Mouse (Mus musculus): Measurements from ENCODE around the gene Nt5c3.
"Not testable (repeated sequence)": the region's sequence is repeated elsewhere in the genome, so short reads cannot be mapped to it uniquely, and the experiment has no call there.

Nt5c3 gene

DNA sequence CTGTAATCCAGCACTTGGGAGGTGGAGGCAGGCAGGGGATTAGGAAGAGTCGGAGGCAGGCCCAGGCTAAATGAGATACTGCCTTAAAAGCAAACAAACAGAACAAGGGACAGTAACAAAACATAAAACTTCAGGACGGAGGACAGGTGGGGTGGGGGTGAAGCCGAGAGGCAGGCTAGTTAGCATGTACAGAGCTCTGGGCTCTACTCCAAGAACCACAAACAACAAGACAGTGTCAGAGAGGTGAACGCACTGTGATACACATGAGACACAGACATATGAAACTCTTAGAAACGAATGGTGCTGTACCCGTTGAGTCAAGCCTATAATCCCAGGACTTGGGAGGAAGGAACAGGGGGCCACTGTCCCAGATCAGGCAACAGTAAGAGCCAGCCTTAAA is 19.9 kb downstream of the Nt5c3 start:
- no peak for DNase-seq

DNA sequence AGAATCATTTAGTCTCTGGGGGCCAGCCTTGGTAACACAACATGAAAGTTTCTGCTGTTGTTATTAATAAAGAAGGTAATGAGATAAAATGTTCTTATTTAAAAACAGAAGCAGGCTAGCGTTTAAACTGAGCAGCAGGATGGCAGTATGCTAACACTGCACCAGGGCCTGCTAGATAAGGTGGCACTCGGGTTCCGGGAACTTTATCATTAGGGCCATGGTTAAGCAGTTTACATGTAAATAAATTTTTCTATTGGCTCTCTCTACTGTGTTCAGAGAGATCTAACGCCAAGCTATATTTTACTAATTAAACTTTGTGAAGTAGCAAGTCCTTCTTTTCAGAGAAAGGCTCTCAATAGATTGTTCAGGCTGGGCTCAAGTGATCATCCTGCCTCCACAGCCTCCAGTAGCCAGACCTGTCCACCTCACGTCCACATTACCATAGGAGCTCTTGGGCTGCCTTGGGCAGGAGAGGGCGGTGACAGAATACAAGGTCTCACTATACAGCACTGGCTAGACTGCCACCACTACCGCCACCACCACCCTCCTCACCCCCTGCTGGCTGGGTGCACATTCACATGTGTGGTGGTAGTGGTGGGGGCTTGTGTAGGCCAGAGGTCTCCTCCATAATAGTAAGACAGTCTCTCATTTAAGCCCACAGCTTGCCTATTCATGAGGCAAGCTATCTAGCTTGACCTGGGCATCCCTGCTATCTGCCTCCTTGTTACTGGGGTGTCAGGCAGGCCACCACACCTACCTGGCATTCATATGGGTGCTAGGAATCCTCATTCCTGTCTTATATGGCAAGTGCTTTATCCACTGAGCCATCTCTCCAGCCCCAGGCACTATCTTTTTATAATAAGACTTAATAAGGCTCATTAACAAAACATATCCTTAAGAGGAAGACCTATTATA is 20.9 kb downstream of the Nt5c3 start:
- no peak for DNase-seq

DNA sequence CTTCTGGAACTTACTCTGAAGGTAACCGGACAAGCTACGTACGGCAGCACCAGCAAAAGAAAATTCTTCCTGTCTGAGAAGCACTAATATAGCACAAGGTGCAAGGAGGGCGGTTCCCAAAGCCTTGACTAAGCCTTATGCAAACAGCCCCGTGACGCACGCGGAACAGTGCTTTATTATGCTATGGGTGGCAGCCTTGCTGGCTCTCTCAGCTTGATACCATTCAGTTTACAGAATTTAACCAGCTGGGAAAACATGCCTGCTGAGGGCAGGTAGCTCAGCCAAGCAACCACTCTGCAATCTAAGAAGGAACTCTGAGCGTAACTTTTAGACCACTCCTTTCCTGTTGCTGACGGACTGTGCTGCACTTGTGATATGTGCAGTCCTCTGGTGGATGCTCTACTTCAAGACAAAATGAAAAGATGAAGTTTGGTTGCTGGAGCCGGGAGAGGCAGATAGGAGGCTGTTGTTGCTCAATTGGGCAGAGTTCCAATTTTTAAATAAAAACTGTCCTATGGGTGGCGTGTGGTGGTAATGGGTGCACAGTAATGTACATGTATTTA is 21.8 kb downstream of the Nt5c3 start:
- DNase-seq, result no peak

DNA sequence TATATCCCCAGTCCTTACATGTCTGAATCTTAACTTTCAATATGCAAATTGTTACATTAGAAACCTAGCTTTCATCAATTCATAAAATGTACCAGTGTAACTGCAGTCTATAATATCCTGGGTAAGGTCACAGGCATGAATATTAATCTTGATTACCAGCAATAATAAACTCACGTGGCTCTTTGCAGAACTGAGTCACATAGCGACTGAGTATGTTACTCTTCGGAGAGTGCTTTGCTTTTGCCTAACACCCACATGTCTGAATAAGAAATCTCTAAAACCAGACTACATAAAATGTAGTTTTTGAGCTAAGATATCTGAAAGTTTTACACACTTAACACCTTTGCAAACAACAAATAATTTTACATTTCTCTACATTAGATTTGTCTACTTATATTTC is 22.4 kb downstream of the Nt5c3 start:
- no peak for DNase-seq

DNA sequence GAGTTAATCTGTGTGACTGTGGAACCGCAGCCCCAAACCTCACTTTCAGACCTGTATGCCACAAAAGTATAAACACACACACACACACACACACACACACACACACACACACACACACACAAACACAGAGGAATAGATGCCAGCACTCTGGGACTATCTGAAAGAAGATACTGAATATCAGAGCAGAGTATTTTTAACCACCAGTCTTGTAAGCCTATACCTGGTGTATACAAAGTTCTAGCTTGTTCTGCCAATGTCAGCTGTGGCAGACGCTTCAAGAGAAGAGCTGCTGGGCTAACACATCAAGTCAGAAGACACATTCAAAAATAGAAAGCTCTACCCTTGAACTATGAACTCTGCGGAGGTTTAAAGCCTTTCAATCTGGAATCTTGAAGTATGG is 24.1 kb downstream of the Nt5c3 start:
- DNase-seq, result no peak

DNA sequence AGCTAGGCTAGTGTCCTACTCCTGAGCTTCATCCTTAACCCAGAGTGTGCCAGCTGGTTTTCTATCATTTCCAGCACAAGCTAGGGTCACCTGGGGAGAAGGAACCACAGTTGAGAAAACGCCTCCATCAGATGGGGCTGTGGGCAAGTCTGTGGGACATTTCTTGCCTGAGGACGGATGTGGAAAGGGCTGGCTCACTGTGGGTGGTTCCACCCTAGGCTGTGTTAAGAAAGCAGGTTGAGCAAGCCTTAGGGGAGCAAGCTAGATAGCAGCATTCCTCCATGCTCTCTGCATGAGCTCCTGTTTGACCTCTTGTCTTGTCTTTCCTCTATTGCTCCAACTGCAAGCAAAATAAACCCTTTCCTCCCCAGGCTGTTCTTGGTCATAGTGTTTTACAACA is 33.0 kb downstream of the Nt5c3 start:
- DNase-seq, result no peak

DNA sequence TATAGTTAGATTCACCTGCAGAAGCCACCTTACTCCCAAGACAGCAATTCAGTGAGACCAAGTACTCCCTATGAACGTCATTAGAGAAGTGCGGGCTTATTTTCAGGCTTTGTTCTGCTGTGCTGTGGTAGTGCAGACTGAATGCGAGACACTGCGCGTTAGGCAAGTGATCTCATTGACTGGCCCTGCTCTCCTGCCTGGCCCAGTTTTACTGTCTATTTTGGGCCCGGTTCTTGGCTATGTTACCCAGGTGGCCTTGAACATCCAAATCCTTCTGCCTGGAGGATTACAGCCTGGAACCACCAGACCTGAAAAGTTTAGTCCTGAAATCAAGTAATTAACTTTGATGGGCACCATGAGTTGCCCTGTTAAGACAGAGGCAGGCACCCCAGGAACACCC is 35.2 kb downstream of the Nt5c3 start:
- no peak for DNase-seq

DNA sequence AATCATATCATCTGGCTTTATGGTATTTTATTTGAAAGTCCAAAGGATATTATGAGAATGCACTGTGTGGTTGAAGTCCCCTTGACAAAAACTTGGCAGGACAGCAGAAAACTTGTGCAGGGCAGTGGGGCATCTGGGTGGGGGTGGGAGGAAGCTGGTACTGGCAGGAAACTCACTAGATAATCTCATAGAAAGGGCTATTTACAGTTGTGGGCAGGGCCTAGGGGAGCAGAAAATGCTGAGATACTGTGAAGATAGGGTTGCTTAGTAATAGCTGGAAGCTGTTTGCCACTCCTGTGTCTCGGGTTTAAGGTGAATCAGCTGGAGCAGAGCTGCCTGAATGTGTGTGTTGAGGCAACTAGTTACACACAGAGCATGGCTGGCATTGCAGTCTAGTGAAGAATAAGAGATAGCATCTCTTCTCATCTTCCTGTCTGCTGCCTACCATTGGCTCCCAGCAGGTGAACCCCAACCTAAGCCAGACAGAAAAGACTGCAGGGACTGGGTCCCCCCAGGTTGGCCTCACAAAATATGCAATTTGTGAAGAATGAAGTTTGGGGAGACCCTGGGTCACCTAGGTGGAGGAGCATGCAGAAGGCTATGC is 44.3 kb downstream of the Nt5c3 start:
- DNase-seq, result no peak

DNA sequence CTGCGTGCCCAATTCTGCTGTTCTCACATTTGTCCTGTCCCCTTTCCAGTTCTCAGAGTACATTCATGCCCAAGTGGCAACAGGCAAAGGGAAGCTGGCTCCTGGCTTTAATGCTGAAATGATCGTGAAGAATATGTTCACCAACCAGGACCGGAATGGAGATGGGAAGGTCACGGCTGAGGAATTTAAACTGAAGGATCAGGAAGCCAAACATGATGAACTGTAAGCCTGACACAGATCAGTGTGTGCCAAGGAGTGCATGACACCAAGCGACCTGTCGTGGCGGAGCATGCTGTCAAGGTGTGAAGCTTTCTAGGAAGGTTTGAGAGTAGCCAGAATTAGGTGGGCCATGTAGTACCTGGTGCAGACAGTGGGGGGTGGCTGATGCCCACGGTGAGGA is 45.7 kb downstream of the Nt5c3 start:
- no peak for DNase-seq

DNA sequence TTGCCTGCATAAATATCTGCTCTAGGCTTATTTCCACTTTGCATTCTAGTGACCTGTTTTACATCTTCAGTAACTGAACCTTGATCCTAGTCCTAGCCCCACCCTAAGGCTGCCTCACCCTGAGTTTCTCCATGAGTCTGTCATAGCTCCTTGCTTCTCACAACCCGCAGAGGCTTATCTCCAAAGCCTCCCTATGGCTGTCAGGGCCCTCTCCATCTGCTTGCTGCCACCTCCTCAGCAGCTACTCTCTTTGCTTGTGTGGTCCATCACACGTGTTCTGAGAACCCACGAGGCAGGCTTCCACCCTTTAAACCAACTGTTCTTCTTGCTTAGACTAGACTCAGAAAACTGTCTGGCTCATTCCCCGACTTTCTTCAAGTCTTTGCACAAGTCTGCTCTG is 46.9 kb downstream of the Nt5c3 start:
- DNase-seq, result no peak

DNA sequence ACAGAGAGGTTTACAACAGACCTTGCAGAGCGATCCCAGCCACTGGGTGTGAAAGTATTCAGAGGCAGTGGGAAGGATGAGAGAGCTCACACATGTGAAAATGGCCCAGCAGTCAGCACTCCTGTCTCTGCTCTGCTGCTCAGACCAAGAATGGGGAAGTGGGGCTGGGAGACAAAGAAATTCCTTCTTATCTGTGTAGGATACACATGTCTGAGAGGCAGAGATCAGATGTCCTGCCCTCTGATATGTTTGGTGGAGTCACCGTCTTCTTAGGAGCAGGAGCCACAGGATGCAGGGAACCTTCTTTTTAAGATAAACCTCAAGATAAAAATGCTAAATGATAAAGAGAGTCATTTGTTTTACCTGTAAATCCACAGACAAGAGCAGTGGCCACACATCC is 53.7 kb downstream of the Nt5c3 start:
- DNase-seq, result no peak

DNA sequence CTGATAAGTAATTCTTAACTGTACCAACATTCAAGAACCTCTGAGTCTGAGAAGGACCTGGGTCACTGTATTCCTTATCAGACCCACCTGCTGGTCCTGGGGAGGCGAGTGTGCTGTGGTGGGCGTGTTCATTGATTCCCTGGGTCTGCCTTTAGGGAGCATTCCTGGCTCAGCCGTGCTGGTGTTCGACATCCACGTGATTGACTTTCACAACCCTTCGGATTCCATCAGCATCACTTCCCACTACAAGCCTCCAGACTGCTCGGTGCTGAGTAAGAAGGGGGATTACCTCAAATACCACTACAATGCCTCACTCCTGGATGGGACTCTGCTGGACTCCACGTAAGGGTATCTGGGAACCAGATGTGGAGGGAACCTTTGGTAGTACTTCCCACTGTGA is 55.2 kb downstream of the Nt5c3 start:
- DNase-seq, result no peak

DNA sequence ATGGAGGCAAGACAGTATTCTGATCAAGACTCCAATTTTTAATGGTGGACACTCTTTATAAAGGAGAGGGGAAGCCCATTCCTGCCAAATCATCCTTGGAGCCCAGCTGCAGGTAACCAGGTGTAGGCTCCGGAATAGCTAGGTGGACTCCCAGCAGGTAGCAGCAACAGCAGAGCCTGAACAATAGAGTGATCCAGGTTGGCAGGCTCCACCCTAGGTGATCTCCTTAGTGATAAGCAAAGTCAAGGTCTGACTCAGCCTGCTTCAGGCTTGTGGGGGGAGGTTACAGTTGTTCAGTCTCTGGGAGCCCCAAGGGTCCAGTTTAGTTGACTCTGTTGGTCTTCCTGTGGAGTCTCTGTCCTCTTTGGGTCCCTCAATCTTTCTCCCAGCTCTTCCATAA is 56.8 kb downstream of the Nt5c3 start:
- not testable (repeated sequence) for DNase-seq

DNA sequence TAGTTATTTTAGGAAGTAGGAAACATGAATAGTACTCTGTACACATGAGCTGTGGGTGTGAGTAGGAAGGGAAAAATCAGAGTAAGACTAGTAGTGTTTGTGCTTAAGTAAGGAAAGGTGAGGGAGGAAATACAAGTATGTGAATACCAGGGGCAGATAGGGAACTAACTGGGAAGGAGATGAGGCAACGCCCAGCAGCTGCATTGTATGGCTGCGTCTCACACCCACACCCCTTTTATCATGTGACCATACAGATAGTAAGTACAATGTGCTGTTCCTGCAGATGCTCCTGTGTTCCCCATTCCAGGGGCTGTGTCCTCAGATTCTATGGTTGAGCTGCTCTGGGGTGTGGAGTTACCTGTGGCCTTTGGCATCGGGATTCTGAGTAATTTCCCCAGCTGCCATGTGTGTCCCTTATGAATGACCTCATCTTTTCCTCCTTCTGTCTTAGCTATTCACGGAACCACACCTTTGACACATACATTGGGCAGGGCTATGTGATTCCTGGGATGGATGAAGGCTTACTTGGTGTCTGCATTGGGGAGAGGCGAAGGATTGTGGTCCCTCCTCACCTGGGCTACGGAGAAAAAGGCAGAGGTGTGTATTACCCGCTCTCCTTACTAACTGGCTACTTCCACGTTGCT is 63.4 kb downstream of the Nt5c3 start:
- no peak for DNase-seq

DNA sequence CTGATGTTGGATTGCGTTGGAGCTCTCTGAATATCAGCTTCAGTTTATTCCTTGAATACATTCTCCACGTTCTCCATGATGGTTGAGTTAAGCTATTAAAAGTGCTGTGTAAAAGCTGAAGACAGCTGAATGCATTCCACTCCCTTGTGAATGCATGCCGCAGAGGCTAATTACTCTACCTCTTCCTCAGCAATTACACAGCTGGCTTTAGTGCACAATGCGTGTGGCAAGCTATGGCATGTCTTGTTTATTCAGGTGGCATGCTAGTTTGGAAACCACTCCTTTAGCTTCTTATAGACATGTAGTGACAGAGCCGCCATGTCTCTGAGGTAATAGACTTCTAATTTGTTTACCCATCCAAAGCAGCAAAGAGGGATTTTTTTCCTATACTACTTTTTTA is 67.0 kb downstream of the Nt5c3 start:
- no peak for DNase-seq

DNA sequence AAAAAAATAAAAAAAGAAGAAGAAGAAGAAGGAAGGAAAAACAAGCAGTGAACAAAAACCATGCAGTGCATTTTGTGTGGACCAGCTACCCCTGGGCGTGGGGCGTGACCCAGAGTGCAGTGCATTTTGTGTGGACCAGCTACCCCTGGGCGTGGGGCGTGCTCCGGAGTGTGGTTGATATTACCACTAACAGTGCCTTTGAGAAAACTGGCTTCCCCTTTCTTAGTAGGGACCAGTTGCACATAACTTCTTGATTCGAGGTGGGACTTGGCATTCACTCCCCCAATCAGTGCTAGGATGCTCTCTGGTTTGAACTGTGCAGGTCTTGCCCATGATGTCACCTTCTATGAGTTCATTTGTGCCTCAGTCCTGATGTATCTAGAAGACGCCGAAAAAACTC is 68.9 kb downstream of the Nt5c3 start:
- no peak for DNase-seq

DNA sequence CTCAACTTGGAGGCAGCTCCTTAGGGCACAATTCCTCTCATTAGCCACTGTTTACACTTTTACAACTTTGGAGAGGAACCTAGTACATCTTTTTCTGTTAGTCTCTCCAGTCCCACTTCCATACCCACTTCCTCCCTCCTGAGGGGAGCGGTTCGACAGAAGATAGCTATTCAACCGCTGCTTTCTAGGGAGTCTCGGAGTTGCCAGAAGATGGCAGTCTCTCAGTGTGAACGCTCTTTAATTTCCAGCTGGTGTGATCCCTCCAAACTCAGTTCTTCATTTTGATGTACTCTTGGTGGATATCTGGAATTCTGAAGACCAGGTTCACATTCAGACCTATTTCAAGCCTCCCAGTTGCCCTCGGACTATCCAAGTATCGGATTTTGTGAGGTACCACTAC is 73.4 kb downstream of the Nt5c3 start:
- DNase-seq, result no peak

DNA sequence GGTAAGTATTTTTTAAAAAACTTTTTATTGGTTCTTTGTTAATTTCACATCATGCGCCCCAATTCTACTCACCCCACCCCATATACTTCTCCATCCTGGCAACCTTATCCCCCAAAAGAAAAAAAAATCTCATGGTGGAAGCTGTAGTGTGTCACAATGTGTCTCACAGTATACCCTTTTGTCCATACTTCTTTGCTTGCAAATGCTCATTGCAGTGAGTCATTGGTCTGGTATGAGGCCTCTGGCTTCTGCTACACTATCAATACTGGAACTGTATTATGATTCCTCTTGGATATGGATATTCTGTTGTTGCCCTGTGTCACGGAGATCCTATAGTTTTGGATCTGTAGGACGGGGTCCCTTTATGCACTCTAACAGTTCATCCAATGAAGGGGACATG is 74.8 kb downstream of the Nt5c3 start:
- no peak for DNase-seq

DNA sequence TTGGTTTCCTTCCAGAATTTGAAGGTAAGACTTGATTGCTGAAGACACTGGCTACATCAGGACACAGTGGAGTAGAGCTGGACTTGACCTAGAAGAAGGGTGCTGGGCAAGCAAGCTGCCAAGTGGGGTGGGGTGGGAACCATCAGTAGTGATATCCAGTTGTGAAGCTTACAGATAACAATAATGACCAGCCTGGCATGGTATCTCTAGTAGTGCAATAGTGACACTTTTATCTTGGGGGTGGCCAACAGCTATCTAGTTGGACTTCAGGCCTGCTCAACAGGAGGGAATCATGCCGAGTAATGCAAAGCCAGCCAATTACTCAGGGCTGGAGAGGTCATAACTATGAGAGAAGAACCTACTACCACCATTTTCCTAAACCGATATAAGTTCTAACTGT is 79.4 kb downstream of the Nt5c3 start:
- no peak for DNase-seq

DNA sequence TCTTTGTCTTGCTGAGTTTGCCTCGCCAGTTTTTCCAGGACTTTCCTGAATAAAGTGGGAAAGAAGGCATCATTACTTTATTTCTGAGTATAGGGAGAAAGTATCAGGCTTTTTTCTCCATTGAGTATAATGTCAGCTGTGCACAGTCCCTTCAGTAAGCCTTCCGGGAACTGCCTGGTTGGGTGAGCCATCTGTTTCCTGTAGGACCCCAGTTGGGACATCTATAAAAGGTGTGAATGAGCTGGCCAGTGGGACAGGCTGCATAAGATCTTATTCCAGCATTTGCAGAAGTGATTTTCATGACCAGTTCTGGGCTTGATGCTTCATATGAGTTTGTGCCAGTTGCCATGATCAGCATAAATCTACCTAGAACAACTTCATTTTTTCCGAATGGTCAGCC is 80.5 kb downstream of the Nt5c3 start:
- no peak for DNase-seq

DNA sequence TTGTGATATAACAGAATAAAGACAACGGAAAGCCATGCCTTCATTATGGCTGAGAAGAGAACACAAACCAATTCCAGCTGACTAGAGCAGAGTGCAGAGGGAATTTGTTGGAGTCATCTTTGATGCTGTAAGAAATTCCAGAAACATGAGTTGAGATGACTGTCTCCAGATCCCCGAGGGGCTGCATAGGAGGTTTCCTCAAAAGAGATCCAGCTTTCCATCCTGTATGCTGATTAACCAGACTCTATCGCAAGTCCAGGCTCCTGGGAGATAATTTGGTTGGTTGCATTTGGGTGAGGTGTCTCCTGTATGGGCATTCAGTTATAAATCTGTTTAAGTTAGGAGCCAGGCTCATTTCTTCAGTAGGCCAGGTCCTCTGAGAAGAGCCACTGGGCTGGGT is 86.1 kb downstream of the Nt5c3 start:
- DNase-seq, result no peak

DNA sequence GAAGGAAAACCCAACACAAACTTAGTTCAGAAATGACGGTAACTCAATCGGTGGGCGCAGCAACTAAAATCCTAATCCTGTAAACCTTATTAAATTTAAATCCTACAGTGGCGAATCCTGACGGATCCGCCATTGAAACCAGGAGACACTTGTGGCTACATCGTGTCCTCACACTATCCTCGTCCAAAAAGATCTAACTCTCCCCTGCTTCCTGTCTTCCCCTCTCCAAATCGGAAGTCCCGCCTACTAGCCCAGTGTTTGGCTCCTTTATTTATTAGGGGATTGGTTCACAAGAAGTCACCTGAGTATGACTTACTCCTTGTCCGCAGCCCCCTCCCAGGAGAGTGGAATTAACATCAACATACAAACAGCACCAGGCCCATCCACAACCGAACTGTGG is 86.6 kb downstream of the Nt5c3 start:
- no peak for DNase-seq

DNA sequence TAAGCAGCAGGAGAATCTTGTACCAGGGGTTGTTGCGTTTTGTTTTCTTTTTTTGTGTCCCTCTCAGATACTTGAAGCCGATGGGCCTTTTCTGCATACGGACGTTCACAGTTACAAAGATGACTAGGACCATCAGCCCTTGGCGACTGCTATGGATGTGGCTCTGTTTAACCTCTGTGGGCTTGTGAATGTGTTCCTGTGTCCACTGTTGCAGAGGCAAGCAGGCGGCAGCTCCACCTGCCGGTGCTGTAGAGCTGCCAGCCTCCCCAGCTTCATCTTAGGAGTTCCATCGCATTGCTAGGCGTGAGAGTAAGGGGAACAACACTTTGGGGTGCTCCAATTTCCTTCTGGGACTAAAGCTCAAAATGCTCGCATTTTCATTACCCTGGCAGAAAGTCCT is 88.2 kb downstream of the Nt5c3 start:
- no peak for DNase-seq

DNA sequence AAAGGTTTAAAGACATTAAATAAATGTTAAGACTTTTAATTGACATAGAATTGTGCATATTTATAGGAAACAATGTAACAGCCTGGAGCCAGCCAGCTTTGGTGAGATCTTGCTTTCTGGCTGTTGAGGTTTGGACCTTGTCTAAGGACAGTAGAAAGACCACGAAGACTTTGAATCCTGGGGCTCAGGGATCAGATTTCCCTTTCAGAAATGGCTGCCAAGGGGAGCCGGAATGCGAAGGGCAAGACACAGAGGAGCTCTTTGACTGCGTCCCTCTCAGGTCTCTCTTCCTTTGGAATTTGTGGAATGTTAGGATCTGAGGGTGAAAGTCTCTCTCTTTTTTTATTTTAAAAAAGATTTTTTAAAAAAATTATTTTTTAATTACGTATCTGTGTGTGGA is 89.0 kb downstream of the Nt5c3 start:
- DNase-seq, result no peak

Measured in right cerebral cortex, postnatal 4 days (tissue).